Mouse (Mus musculus) lung, postnatal 4 days (tissue): ENCODE measurements around the gene Intu.
A peak's percentile ranks its signal among the peaks of the same experiment; 100 is the strongest.

Source experiments
- DNase-seq, 2 experiments: peaks; one replicate each; pipeline ENCODE4 v3.0.0; 2021

Gene Intu

DNA sequence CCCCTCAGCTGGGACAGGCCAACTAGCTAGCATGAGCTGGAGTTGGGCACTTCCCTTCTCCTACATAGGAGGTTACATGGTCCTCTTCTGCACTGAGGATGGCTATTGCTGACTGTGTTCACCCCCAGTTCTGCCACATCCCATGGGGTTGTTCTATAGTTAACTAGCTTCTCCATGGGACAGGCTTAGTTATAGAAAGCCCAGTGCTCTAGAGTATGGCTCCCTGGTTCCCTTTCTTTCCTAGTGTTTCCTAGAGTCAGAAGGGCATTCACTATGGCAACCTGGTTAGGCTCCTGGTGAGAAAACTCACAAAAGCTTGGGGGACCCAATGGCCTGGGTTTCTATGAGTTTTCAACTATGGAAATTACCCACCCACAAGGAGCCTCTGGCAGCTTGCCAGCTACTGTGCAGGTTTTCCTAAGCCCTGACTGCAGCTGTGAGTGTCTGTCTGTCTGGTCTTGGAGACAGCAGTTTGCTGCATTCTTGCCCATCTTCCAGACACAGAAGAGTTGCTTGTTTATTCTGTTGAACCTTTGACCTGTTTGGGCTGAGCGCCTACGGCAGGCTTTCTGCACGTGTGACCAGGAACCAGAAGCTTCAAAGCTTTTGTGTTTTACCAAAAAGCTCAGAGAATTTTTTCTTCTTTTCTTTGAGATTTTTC, 154.9 kb downstream of the Intu start:
- DNase-seq: no peak

- DNase-seq: no peak
Observed at GRCm38 (mm10) chr3:40686836-40687235, 155.8 kb downstream of the Intu start.

GRCm38 (mm10) chr3:40687588-40687987, 156.5 kb downstream of the Intu start:
- DNase-seq: no peak

DNA sequence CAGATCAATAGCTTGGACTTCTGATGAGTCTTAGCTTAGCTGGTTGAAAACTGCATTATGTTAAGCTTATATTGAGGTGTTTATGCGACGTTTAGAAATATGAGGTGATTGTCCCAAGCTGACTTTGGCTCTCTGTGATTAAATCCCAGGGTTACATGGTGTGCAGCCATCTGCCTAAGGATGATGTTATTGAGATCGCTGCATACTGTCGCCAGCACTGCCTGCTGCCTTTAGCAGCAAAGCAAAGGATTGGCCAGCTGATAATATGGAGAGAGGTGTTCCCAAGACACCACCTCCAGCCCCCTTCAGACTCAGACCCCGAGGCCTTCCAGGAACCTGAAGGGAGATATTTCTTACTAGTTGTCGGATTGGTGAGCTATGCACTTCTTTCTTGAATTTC, 160.5 kb downstream of the Intu start:
- no peak for DNase-seq

DNA sequence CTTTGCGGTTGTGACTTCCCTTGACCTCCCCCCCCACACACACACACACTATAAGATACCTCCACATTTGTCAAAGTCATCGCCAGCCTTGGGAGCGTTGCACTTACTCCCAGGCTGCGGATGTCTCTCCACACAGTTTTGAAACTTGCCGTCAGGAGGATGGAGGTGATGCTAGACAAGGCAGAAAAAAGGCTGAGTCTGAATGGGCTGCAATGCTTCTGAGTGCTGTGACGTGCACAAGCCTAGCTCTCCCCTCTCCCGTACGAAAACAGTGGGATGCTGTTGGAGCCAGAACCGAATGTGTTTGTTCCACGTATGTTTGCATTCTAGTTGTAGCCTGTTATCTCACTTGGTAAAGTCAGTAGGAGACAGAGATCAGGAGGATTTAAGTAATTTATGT, 162.3 kb downstream of the Intu start:
- no peak for DNase-seq

DNA sequence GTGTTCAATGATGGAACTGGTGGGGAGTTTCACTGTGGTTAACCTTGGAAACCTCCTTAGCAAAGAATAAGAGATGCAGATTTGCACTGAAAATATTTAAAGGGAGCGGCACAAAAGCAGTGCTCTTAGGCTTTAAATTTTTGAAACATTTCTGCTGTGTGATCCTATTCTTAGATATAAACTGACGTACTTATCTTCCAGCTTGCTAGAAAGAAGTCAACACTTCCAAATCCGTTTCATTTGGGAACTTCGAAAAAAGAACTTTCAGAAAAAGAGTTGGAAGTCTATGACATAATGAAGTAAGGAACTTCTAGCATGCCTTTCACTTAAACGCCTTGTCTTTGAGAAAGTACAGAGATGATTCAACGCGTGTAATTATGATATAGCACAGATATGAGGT, 162.9 kb downstream of the Intu start:
- no peak for DNase-seq

GRCm38 (mm10) chr3:40694438-40694837, 163.4 kb downstream of the Intu start:
- DNase-seq: peak; percentile 56 to 61

- DNase-seq: no peak
Observed at GRCm38 (mm10) chr3:40695162-40695561, 164.1 kb downstream of the Intu start.

- DNase-seq: no peak
Observed at GRCm38 (mm10) chr3:40698834-40699233, 167.7 kb downstream of the Intu start.

- DNase-seq: peak; percentile 27 to 60
Observed at GRCm38 (mm10) chr3:40704816-40705430, 173.8 kb downstream of the Intu start.

GRCm38 (mm10) chr3:40708655-40709054, 177.6 kb downstream of the Intu start, which contains the start of gene Slc25a31:
Gene Slc25a31 (plus strand): TSS chr3:40708855.
- no peak for DNase-seq

DNA sequence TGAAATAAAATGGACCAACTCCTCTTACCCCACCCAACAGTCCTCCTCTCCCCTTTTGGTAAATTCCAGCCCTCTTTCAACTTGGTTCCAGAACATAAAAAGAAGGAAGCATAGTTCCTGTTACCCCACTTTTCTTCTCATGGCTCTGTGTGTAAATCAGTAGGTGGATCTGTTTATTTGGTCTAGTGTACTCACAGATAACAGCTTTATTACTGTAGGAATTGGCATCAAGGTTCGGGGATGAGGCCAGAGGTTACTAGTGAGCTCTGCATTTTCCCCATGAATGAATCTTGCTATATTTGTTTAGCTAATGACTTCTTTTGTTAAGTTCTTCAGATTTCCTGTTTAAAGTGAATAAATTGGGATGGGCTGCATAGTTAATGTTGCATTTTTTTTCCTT, 185.0 kb downstream of the Intu start:
- no peak for DNase-seq

DNA sequence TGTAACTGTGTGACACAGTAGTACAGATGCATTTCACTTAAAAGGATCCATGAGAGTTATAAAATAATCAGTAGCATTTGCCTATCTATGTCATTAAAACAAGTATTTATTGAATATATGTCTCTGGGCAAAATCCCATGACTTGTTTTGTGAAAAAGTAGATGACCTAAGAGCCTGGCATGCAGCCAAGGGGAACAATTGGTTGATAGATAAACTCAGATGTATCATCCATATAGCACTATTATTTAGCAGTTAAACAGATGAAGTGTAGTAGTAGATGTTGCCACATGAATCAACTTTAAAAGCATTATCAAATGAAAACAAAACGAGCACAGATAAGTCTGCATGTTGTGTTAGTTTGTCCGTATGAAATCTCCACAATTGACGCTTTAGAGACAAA, 187.9 kb downstream of the Intu start:
- DNase-seq: no peak

- no peak for DNase-seq
Observed at GRCm38 (mm10) chr3:40738381-40738912, 207.4 kb downstream of the Intu start.

GRCm38 (mm10) chr3:40744024-40744835, 213.1 kb downstream of the Intu start, which contains the start of gene Hspa4l:
Gene Hspa4l (plus strand): TSS chr3:40744495.
- peak in 1 of 2 experiments; percentile 6 for DNase-seq

GRCm38 (mm10) chr3:40744836-40745660, 214.0 kb downstream of the Intu start:
- DNase-seq: peak; percentile 92 to 94

- DNase-seq: no peak
Observed at GRCm38 (mm10) chr3:40745661-40746547, 214.8 kb downstream of the Intu start.
